Mouse (Mus musculus) CH12.LX (cell line): ENCODE data around the gene Fmn2. TPM values are rescaled to one million over a fixed set of nuclear protein-coding genes. Genes with fewer than 3 reads are reported as not detected.
A peak's percentile ranks its signal among the peaks of the same experiment; 100 is the strongest.

Experiments used
- DNase-seq: peaks from one replicate; pipeline ENCODE4 v3.0.0-alpha.2; 2013; ENCODE audit errors: extremely low read depth
- H3K27ac ChIP-seq: 2 replicates; pipeline ENCODE4 v1.5.1; 2012; ENCODE audit warnings: low read depth, mild to moderate bottlenecking, control low read depth, moderate library complexity; ENCODE audit not compliant: insufficient read depth
- H3K27me3 ChIP-seq: replicated peaks from 2 replicates; pipeline ENCODE3; 2012; ENCODE audit warnings: inconsistent platforms
- H3K36me3 ChIP-seq, 2 experiments: replicated peaks in 1 of 2; 2 replicates each; pipeline versions ENCODE3 to v1.6.1; 2012; ENCODE audit warnings: inconsistent platforms in 1 of 2, low read length in 1 of 2, mild to moderate bottlenecking in 1 of 2, mixed read lengths in 1 of 2, moderate library complexity in 1 of 2; ENCODE audit not compliant: control insufficient read depth in 1 of 2, insufficient read depth in 1 of 2
- H3K4me1 ChIP-seq, 2 experiments: 2 replicates each; pipeline ENCODE4 v1.6.1; 2012; ENCODE audit warnings: inconsistent platforms in 1 of 2, moderate library complexity in 1 of 2; ENCODE audit not compliant: insufficient read depth in 2 of 2, control insufficient read depth in 1 of 2
- H3K4me2 ChIP-seq: 2 replicates; pipeline ENCODE4 v1.6.1; 2012; ENCODE audit warnings: low read depth, mild to moderate bottlenecking, control low read depth; ENCODE audit not compliant: poor library complexity, insufficient read depth, severe bottlenecking
- H3K4me3 ChIP-seq, 3 experiments: fragments of 150-350 bp in 1 of 3; sonication (generic) in 1 of 3; replicated peaks in 1 of 3; 2 replicates each; pipeline versions ENCODE3 to v1.5.1; 2011 to 2012; ENCODE audit warnings: low read depth in 2 of 3, low read length in 2 of 3, mild to moderate bottlenecking in 2 of 3, moderate library complexity in 2 of 3, control low read depth in 1 of 3, improper control_type of control experiment in 1 of 3, inconsistent platforms in 1 of 3, mixed read lengths in 1 of 3; ENCODE audit not compliant: poor library complexity in 1 of 3
- H3K79me2 ChIP-seq: replicated peaks from 2 replicates; pipeline ENCODE4 v1.6.1; 2012; ENCODE audit warnings: mild to moderate bottlenecking, moderate library complexity; ENCODE audit not compliant: control insufficient read depth, poor library complexity, insufficient read depth, severe bottlenecking; ENCODE audit errors: extremely low read depth
- H3K9ac ChIP-seq: 2 replicates; pipeline ENCODE4 v1.6.1; 2012; ENCODE audit warnings: low read depth, mild to moderate bottlenecking, control low read depth, moderate library complexity; ENCODE audit not compliant: insufficient read depth
- H3K9me3 ChIP-seq: replicated peaks from 2 replicates; pipeline ENCODE3; 2012; ENCODE audit warnings: low read length, inconsistent platforms, mixed read lengths
- CHD1 ChIP-seq: IDR thresholded peaks from 2 replicates; pipeline ENCODE4 v1.6.1; 2012; ENCODE audit warnings: low read depth, low read length, improper control_type of control experiment, inconsistent platforms
- CTCF ChIP-seq, 2 experiments: IDR thresholded peaks in 1 of 2; conservative IDR thresholded peaks in 1 of 2; 2 replicates each; pipeline ENCODE4 v1.5.1; 2011 to 2012; ENCODE audit warnings: low read depth in 2 of 2, low read length in 2 of 2, improper control_type of control experiment in 1 of 2, inconsistent platforms in 1 of 2, mild to moderate bottlenecking in 1 of 2, moderate library complexity in 1 of 2
- E2F4 ChIP-seq: IDR thresholded peaks from 2 replicates; pipeline ENCODE4 v1.6.1; 2011; ENCODE audit warnings: low read depth, low read length, improper control_type of control experiment; ENCODE audit not compliant: insufficient replicate concordance
- ETS1 ChIP-seq: conservative IDR thresholded peaks from 2 replicates; pipeline ENCODE4 v1.6.1; 2012; ENCODE audit warnings: low read depth, mild to moderate bottlenecking, inconsistent platforms, low read length, improper control_type of control experiment, moderate library complexity
- GABPA ChIP-seq: IDR thresholded peaks from 2 replicates; pipeline ENCODE4 v1.6.1; 2012; ENCODE audit warnings: low read depth, low read length, improper control_type of control experiment, inconsistent platforms; ENCODE audit not compliant: insufficient replicate concordance
- HCFC1 ChIP-seq: IDR thresholded peaks from 2 replicates; pipeline ENCODE4 v1.6.1; 2012; ENCODE audit warnings: low read depth, mild to moderate bottlenecking, inconsistent platforms, low read length, improper control_type of control experiment
- KAT2A ChIP-seq: IDR thresholded peaks from 2 replicates; pipeline ENCODE4 v1.6.1; 2012; ENCODE audit warnings: low read length, improper control_type of control experiment, inconsistent platforms; ENCODE audit not compliant: insufficient replicate concordance
- MAX ChIP-seq: IDR thresholded peaks from 2 replicates; pipeline ENCODE4 v1.6.1; 2011; ENCODE audit warnings: low read length, improper control_type of control experiment
- MAZ ChIP-seq: IDR thresholded peaks from 2 replicates; pipeline ENCODE4 v1.6.1; 2012; ENCODE audit warnings: low read depth, mild to moderate bottlenecking, inconsistent platforms, low read length, improper control_type of control experiment, moderate library complexity
- MXI1 ChIP-seq: IDR thresholded peaks from 2 replicates; pipeline ENCODE4 v1.6.1; 2011; ENCODE audit warnings: mild to moderate bottlenecking, low read depth, low read length, improper control_type of control experiment
- NRF1 ChIP-seq: IDR thresholded peaks from 2 replicates; pipeline ENCODE4 v1.6.1; 2014; ENCODE audit warnings: low read depth, mild to moderate bottlenecking, inconsistent platforms, low read length, improper control_type of control experiment, moderate library complexity
- PAX5 ChIP-seq: IDR thresholded peaks from 2 replicates; pipeline ENCODE4 v1.6.1; 2012; ENCODE audit warnings: low read length, inconsistent platforms, mixed read lengths
- RAD21 ChIP-seq: IDR thresholded peaks from 2 replicates; pipeline ENCODE4 v1.6.1; 2011; ENCODE audit warnings: low read depth, mild to moderate bottlenecking, low read length, improper control_type of control experiment, moderate library complexity
- SMC3 ChIP-seq: IDR thresholded peaks from 2 replicates; pipeline ENCODE4 v1.6.1; 2011; ENCODE audit warnings: low read depth, low read length, improper control_type of control experiment
- TBP ChIP-seq: conservative IDR thresholded peaks from 2 replicates; pipeline ENCODE4 v1.6.1; 2011; ENCODE audit warnings: low read depth, low read length, improper control_type of control experiment
- TCF12 ChIP-seq: IDR thresholded peaks from 2 replicates; pipeline ENCODE4 v1.6.1; 2014; ENCODE audit warnings: low read depth, mild to moderate bottlenecking, inconsistent platforms, low read length, improper control_type of control experiment
- USF2 ChIP-seq: conservative IDR thresholded peaks from 2 replicates; pipeline ENCODE4 v1.6.1; 2011; ENCODE audit warnings: low read depth, low read length, improper control_type of control experiment
- dilution Hi-C: fragments of 300-500 bp; cut with MboI; formaldehyde crosslinking; loops from 2 replicates; pipeline ENCODE4 v1.14.3; 2020; ENCODE audit warnings: low sequenced_read_pairs; ENCODE audit not compliant: extremely low pct_unique_long_range_greater_than_20kb, extremely low pct_ligation_motif_present
- in situ Hi-C: fragments of 300-500 bp; cut with MboI; formaldehyde crosslinking; loops from 3 replicates; pipeline ENCODE4 v1.14.3; 2019; ENCODE audit warnings: low sequenced_read_pairs, low pct_ligation_motif_present, low pct_unique_long_range_greater_than_20kb, mixed read lengths
- polyA plus RNA-seq: library from polyadenylated mRNA; unstranded; fragments of >175 nt; gene quantifications from 2 replicates; pipeline ENCODE4 v1.2.1, GENCODE M21; 2012; ENCODE audit warnings: low read depth; ENCODE audit not compliant: insufficient read length
- total RNA-seq, 2 experiments: library from RNA; depleted of rRNA; stranded (reverse); fragments of 300-350 nt in 1 of 2; fragments of >200 nt in 1 of 2; gene quantifications; 2 replicates each; pipeline ENCODE4 v1.2.3; 2012 to 2014

Fmn2 gene
- total and polyA plus RNA-seq, 3 experiments: 0.25 to 1.6 (median 0.51) TPM

- Histone ChIP-seq H3K79me2 (no peaks in the 10 kb centered on the region), H3K9me3 (no peaks in the 10 kb centered on the region), H3K4me3 (no peak overlapping the region), H3K27me3 (no peaks in the 10 kb centered on the region), H3K27ac (no peak overlapping the region), H3K4me1 (no peaks in the 10 kb centered on the region), H3K9ac (no peak overlapping the region), H3K4me2 (no peak overlapping the region), H3K36me3 (no peaks in the 10 kb centered on the region)
- no peak for DNase-seq
- dilution Hi-C loops (no loop called here), in situ Hi-C loops (no loop called here)
- TF ChIP-seq MXI1 (no peak), TBP (no peak), MAZ (no peak), GABPA (no peak), PAX5 (no peak), ETS1 (no peak), USF2 (no peak), CHD1 (no peak), TCF12 (no peak), NRF1 (no peak), RAD21 (no peak), HCFC1 (no peak), E2F4 (no peak), MAX (no peak)
These were observed 169.2 kb downstream of the Fmn2 start for GRCm38 (mm10) chr1:174670846-174671245.

- H3K36me3 ChIP-seq: no peaks in the 10 kb centered on the region
- TF ChIP-seq MAX (no peak), KAT2A (no peak), E2F4 (no peak), RAD21 (peak; percentile 18), CTCF (conservative IDR thresholded peaks at IDR 0.05 in 1 of 2, IDR thresholded peaks at IDR 0.05 in 1 of 2; ENCODE audit: low read depth in 2 of 2, low read length in 2 of 2) (peak; percentile 52 to 96), SMC3 (peak; percentile 26)
- H3K27ac ChIP-seq: no peak overlapping the region
- no peak overlapping the region for H3K4me2 ChIP-seq
- dilution Hi-C loops: no loop called here
- no peak overlapping the region for H3K9ac ChIP-seq
- DNase-seq: peak; percentile 58
- H3K27me3 ChIP-seq: no peaks in the 10 kb centered on the region
- in situ Hi-C loops: no loop called here
- no peaks in the 10 kb centered on the region for H3K79me2 ChIP-seq
- H3K9me3 ChIP-seq: no peaks in the 10 kb centered on the region
- H3K4me3 ChIP-seq: no peak overlapping the region
- H3K4me1 ChIP-seq: 0 out of 4 replicates have a peak, but pooled peaks cover 0 to 3% of the 10 kb centered on the region in 2 experiments
These were observed 173.0 kb downstream of the Fmn2 start for GRCm38 (mm10) chr1:174674586-174674985.
